Mouse (Mus musculus): ENCODE results near the gene Lim2. TPM values are rescaled to one million over a fixed set of nuclear protein-coding genes. Genes with fewer than 3 reads are reported as not detected.
"Not testable (repeated sequence)": the region's sequence is repeated elsewhere in the genome, so short reads cannot be mapped to it uniquely, and the experiment has no call there.

Lim2 gene
- total and polyA plus RNA-seq, 2 experiments from 2014 or later = not detected

DNA sequence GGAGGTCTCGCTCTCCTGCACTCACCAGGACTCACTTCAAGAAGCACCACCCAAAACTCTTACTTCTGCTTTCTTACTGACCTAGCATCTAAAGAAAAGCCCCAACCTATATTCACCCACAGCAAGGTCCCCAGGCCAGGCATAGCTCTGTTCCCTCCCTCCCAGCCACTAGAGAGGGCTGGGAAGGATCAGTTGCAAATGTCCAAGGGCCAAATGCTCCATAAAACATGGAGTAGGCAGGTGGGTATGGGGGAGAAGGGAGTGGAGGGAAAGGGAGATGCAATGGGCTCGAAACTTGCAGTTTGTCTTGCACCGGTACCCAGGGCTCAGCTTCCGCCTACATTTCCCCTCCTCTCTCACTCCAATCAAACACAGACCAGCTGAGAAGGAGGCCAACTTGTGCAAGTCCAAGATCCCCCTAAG lies 19.3 kb upstream of the Lim2 start, which contains the start of gene Siglecg:
Gene Siglecg (plus strand): TSS at position 74 of the 423 bp plus-strand sequence.
- Histone ChIP-seq H3K9ac (replicated peaks; ENCODE audit: low read length, poor library complexity, severe bottlenecking) (no peak within 1 kb of the TSS), H3K36me3 (ENCODE audit: insufficient read depth, low read length) (no peaks in the 10 kb centered on the region), H3K9me3 (ENCODE audit: low read length) (no peaks in the 10 kb centered on the region), H3K4me3 (ENCODE audit: low read depth, low read length) (no peak within 1 kb of the TSS), H3K27me3 (ENCODE audit: insufficient read depth, low read length) (no peaks in the 10 kb centered on the region), H3K27ac (ENCODE audit: low read depth, low read length) (no peak within 1 kb of the TSS), H3K4me2 (ENCODE audit: low read depth, low read length, poor library complexity, severe bottlenecking) (no peak within 1 kb of the TSS), H3K4me1 (ENCODE audit: insufficient read depth, low read length) (no peaks in the 10 kb centered on the region)
- ATAC-seq (ENCODE audit: low FRiP score) (no peak), DNase-seq (ENCODE audit: low spot score) (no peak)
- 75% methylated on average over 4 of the region's 4 CpGs for WGBS
- TF ChIP-seq CTCF (IDR thresholded peaks at IDR 0.05) = no peak

DNA sequence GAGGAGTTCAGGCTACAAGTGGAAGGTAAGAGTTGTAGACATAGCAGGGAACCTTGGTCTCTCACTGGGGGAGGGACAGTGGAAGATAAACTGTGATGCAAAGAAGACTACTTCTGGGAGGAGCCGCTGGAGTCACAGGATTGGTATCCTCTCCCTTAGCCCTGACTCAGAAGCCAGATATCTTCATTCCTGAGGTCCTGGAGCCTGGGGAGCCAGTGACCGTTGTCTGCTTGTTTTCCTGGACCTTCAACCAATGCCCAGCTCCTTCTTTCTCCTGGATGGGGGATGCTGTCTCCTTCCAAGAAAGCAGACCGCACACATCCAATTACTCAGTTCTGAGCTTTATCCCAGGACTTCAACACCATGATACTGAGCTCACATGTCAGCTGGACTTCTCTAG lies 18.4 kb upstream of the Lim2 start:
- DNase-seq (ENCODE audit: low spot score) (no peak), ATAC-seq (ENCODE audit: low FRiP score) (no peak)
- H3K36me3 ChIP-seq (ENCODE audit: insufficient read depth, low read length) = no peaks in the 10 kb centered on the region
- no peak overlapping the region for H3K27ac ChIP-seq (ENCODE audit: low read depth, low read length)
- H3K27me3 ChIP-seq (ENCODE audit: insufficient read depth, low read length) = no peaks in the 10 kb centered on the region
- no peaks in the 10 kb centered on the region for H3K9me3 ChIP-seq (ENCODE audit: low read length)
- WGBS = 86% methylated on average over 3 of the region's 3 CpGs
- H3K4me2 ChIP-seq (ENCODE audit: low read depth, low read length, poor library complexity, severe bottlenecking) = no peak overlapping the region
- H3K4me1 ChIP-seq (ENCODE audit: insufficient read depth, low read length) = no peaks in the 10 kb centered on the region
- no peak overlapping the region for H3K4me3 ChIP-seq (ENCODE audit: low read depth, low read length)
- TF ChIP-seq CTCF (IDR thresholded peaks at IDR 0.05) = no peak
- no peak overlapping the region for H3K9ac ChIP-seq (replicated peaks; ENCODE audit: low read length, poor library complexity, severe bottlenecking)

DNA sequence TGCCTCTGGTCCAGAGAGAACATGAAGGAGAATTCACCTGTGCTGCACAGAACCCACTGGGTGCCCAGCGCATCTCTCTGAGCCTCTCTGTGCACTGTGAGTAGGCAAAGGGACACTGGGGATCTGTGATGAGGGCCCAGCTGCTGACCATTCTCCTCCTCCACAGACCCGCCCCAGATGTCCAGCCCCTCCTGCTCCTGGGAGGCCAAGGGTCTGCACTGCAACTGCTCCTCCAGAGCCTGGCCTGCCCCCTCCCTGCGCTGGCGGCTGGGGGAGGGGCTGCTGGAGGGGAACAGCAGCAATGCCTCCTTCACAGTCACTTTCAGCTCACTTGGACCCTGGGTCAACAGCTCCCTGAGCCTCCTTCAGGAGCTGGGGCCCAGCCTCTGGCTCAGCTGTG lies 15.7 kb upstream of the Lim2 start:
- not testable (repeated sequence) for H3K4me3 ChIP-seq (ENCODE audit: low read depth, low read length); ATAC-seq (ENCODE audit: low FRiP score); H3K4me1 ChIP-seq (ENCODE audit: insufficient read depth, low read length); DNase-seq (ENCODE audit: low spot score); H3K4me2 ChIP-seq (ENCODE audit: low read depth, low read length, poor library complexity, severe bottlenecking); H3K27me3 ChIP-seq (ENCODE audit: insufficient read depth, low read length); H3K36me3 ChIP-seq (ENCODE audit: insufficient read depth, low read length); H3K27ac ChIP-seq (ENCODE audit: low read depth, low read length); H3K9me3 ChIP-seq (ENCODE audit: low read length); H3K9ac ChIP-seq (replicated peaks; ENCODE audit: low read length, poor library complexity, severe bottlenecking)
- WGBS = 21% methylated on average over 4 of the region's 4 CpGs

DNA sequence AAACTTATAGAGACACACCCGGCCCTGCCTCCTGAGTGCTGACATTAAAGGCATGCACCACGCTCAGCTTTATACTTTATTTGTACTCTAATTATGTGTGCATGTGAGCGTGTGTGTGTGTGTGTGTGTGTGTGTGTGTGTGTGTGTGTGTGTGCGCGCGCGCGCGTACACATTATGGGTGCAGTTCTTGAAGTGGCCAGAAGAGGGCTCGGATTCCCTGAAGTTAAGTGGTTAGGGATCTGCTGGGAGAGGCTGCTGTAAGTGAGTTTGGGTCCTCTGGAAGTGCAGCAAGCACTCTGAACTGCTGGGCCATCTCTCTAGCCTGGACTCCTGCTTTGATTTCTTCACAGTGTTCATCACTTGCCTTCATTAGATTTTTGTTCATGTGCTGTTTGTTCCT lies 10.2 kb upstream of the Lim2 start:
- Histone ChIP-seq H3K4me2 (ENCODE audit: low read depth, low read length, poor library complexity, severe bottlenecking) (no peak overlapping the region), H3K27ac (ENCODE audit: low read depth, low read length) (no peak overlapping the region), H3K9me3 (ENCODE audit: low read length) (no peaks in the 10 kb centered on the region), H3K9ac (replicated peaks; ENCODE audit: low read length, poor library complexity, severe bottlenecking) (no peak overlapping the region), H3K36me3 (ENCODE audit: insufficient read depth, low read length) (no peaks in the 10 kb centered on the region), H3K4me3 (ENCODE audit: low read depth, low read length) (no peak overlapping the region), H3K27me3 (ENCODE audit: insufficient read depth, low read length) (no peaks in the 10 kb centered on the region), H3K4me1 (ENCODE audit: insufficient read depth, low read length) (no peaks in the 10 kb centered on the region)
- 88% methylated on average over 10 of the region's 10 CpGs for WGBS
- no peak for DNase-seq (ENCODE audit: low spot score)
- ATAC-seq (ENCODE audit: low FRiP score) = no peak
- TF ChIP-seq CTCF (IDR thresholded peaks at IDR 0.05) = no peak

DNA sequence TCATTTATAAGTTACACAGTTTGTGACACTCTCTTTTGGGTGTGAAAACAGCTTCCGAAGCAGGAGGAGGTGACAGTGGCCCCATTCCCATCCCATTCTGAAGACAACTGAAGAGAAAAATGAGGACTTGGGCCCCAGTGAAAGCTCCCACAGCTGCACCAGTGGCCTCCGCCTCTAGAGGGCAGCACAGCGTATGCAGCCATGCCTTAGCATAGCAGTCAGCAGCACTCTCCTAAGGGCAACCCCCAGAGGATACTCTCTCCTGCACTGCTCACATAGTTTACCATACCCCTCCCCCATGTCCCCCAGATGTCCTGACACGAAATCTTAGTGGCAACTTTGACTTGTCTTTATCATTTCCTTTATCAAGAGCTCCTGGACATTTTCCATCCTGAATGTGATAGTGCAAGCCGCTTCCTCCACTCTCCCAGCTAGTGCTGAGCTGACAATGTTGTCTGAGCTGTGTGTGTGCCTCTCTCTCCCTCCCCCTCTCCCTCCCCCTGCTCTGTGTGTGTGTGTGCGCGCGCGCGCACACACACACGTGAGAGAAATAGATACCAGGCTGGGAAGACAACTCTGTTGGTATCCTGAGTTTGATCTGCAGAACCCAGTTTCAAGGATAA lies 4.4 kb upstream of the Lim2 start:
- no peaks in the 10 kb centered on the region for H3K9me3 ChIP-seq (ENCODE audit: low read length)

DNA sequence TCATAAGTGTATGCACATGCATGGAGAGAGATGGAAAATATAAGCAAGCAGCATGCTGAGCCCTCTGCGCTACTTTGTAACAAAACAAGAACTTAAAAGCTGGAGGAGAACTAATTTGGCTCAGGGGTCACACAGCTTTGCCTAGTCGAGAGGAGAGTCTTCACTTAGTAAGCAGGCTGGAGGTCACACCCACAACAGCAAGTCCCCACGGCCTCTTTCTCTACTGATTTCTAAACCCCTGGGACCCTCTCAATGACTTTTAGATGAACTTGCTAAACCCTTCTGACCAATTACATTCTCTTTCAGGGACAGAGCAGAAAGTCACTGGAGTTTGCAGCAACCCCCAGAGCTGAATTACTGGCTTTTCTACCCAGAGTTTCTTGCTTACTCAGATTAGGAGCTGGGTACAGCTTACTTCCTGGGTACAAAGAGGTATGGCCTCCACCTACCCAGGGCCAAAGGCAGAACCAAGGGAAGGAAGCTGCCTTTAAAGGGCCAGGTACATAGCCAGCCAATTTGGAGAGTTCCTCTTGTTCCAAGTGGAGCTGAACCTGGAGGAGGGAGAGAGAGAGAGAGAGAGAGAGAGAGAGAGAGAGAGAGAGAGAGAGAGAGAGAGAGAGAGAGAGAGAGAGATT lies 3.4 kb upstream of the Lim2 start:
- no peak for TF ChIP-seq CTCF (IDR thresholded peaks at IDR 0.05)
- Histone ChIP-seq H3K36me3 (ENCODE audit: insufficient read depth, low read length) (no peaks in the 10 kb centered on the region), H3K27ac (ENCODE audit: low read depth, low read length) (no peak overlapping the region), H3K27me3 (ENCODE audit: insufficient read depth, low read length) (no peaks in the 10 kb centered on the region), H3K4me1 (ENCODE audit: insufficient read depth, low read length) (no peaks in the 10 kb centered on the region), H3K4me3 (ENCODE audit: low read depth, low read length) (no peak overlapping the region), H3K9me3 (ENCODE audit: low read length) (no peaks in the 10 kb centered on the region), H3K9ac (replicated peaks; ENCODE audit: low read length, poor library complexity, severe bottlenecking) (no peak overlapping the region), H3K4me2 (ENCODE audit: low read depth, low read length, poor library complexity, severe bottlenecking) (no peak overlapping the region)
- DNase-seq (ENCODE audit: low spot score) (no peak), ATAC-seq (ENCODE audit: low FRiP score) (no peak)
- 51% methylated on average over 3 of the region's 3 CpGs for WGBS

More for the DNA sequence above, 4.4 kb upstream of the Lim2 start:
- peak; percentile 92 for TF ChIP-seq CTCF (IDR thresholded peaks at IDR 0.05)
- DNase-seq (ENCODE audit: low spot score) (peak; percentile 78), ATAC-seq (ENCODE audit: low FRiP score) (peak; percentile 91)
- Histone ChIP-seq H3K4me2 (ENCODE audit: low read depth, low read length, poor library complexity, severe bottlenecking) (peak overlapping the region; percentile 36), H3K4me3 (ENCODE audit: low read depth, low read length) (no peak overlapping the region), H3K36me3 (ENCODE audit: insufficient read depth, low read length) (no peaks in the 10 kb centered on the region), H3K4me1 (ENCODE audit: insufficient read depth, low read length) (no peaks in the 10 kb centered on the region), H3K27ac (ENCODE audit: low read depth, low read length) (no peak overlapping the region), H3K27me3 (ENCODE audit: insufficient read depth, low read length) (no peaks in the 10 kb centered on the region), H3K9ac (replicated peaks; ENCODE audit: low read length, poor library complexity, severe bottlenecking) (no peak overlapping the region)
- WGBS = 10% methylated on average over 11 of the region's 11 CpGs
